Mouse (Mus musculus) Muller cell, postnatal 12 days (primary cell): ENCODE measurements around the gene Golim4.
A peak's percentile ranks its signal among the peaks of the same experiment; 100 is the strongest.

ENCODE experiments used
- DNase-seq: peaks from one replicate; pipeline ENCODE4 v3.0.0-alpha.2; 2015; ENCODE audit errors: inconsistent ontology term

The Golim4 gene

GRCm38 (mm10) chr3:75926327-75926726, 30.4 kb downstream of the Golim4 start:
- DNase-seq, result no peak

- no peak for DNase-seq
Measured at GRCm38 (mm10) chr3:75925123-75925522, 31.6 kb downstream of the Golim4 start.

DNA sequence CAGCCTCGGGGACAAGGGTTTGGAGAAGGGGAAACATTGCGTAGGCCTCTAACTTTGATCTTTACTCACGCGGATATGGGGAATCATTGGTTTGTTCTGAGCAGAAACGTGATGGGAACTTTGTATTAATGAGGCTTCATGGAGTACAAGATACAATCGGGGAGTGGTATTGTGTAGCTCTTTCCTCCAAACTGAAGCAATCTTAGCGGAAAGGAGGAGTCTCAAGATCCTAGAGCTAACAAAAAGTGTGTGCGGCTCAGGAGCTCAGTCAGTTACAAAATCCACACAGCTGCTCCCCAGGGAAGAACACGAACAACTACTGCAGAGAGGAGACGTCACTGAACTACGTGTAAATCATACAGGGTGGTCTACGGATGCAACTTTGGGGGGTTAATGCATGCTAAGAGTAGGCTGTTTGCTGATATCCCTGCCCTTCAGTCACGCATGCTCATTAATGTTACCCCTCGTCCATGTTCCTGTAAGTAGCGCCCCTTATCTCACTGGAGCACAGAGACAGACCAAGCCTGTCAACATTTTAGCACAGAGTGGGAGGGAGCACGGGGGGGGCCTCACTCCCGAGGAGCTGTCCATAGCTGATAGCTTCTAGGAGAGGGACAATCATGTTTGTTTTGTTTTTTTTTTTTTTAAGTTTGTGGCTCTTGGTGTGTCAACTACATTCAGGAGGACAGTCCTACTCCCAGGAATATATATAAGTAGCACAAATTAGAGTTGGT, 38.8 kb downstream of the Golim4 start:
- DNase-seq, result no peak

DNA sequence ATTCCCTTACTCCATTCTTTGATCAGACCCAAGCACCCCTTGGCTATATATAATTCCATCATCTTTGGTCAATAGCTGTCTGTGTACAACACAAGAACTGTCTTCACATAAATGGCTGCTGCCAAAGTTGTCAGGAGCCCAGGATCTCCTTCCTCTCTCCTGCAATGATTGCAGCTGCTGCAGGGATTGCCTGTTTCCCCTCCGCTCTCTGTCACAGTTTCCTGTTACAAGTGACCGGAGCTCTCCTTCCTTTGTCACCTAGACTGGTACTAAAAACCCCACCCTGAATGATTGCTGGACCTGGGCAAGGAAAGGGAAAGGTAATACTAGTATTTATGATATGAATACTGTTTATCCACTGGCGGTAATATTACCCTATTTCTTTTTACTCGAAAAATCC, 44.0 kb downstream of the Golim4 start:
- DNase-seq, result no peak

- no peak for DNase-seq
Measured at GRCm38 (mm10) chr3:75910768-75911167, 46.0 kb downstream of the Golim4 start.

- DNase-seq, result peak; percentile 85
Measured at GRCm38 (mm10) chr3:75910257-75910656, 46.5 kb downstream of the Golim4 start.

- DNase-seq, result no peak
Measured at GRCm38 (mm10) chr3:75901903-75902598, 54.7 kb downstream of the Golim4 start.

GRCm38 (mm10) chr3:75895075-75895474, 61.7 kb downstream of the Golim4 start:
- DNase-seq, result no peak

DNA sequence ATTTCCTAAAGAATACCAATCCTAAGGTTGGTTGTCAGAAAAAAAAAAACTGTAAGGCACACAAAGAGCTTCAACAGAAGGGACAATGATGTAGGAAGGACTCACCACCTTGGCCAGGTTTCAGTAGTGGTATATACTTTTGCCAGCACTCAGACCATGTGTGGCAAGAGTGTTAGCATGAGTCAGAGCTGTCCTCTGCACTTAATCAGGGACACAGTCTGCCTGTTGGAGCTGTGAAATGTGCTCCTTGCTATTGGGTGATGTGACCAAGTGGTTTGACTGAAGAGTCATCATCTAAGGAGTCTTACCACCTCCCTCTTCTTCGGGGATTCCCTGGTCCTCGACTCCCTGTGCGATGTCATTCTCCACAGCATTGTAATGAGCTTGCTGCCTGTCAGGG, 65.2 kb downstream of the Golim4 start:
- DNase-seq, result no peak

DNA sequence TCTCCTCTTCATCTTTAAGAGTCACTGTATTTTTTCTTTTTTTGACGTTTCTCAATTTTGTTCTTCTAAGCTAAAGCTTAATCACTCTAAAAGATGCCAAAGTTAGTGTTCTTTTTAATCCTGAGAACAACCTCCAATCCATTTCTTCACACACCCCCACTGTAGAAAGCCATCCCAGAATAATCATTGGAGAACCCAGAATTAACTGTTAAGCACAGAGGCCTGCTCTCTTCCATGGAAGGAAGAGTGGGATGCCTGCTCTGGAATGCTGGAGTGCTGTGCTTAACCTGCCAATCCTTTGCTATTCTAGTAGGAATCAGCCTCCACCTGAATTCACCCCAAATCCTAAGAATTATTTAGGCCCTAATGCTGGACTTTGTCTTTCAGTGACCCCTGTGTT, 67.4 kb downstream of the Golim4 start:
- DNase-seq, result no peak

- DNase-seq, result no peak
Measured at GRCm38 (mm10) chr3:75881582-75881981, 75.2 kb downstream of the Golim4 start.

DNA sequence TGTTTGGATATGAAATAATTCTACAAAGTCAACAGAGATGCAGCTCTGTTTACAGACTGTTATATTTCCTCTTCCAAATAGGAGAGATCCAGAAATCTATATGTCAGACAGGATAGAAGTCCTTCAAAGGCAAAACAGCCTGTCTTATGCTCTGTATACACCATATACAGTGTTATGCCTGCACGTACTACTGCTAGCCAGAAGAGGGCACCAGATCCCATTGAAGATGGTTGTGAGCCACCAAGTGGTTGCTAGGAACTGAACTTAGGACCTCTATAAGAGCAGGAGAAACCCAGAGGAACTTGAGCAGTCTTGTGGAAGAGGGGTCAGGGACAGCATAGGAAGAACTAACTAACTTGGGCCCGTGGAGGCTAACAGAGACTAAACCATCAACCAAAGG, 77.5 kb downstream of the Golim4 start:
- DNase-seq, result no peak

- no peak for DNase-seq
Measured at GRCm38 (mm10) chr3:75868886-75869285, 87.9 kb downstream of the Golim4 start.

DNA sequence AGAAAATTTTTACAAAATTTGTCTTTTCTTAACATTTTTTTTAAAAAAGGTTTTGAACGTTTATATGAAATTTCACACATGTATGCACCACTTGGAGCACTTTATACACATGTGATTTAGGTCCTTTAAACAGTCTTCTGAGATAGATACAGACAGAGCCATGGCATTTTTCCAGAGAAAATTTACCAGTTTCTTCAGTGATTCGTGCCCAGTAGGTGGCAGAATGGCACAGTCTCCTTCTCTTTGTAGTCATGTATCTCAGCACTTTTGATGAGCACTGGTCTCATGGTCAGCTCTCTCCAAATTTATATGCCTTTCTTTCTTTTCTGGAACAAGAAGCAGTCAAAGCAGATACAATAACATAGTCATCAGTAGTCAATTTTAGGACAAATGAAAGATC, 92.5 kb downstream of the Golim4 start:
- peak; percentile 9 for DNase-seq

DNA sequence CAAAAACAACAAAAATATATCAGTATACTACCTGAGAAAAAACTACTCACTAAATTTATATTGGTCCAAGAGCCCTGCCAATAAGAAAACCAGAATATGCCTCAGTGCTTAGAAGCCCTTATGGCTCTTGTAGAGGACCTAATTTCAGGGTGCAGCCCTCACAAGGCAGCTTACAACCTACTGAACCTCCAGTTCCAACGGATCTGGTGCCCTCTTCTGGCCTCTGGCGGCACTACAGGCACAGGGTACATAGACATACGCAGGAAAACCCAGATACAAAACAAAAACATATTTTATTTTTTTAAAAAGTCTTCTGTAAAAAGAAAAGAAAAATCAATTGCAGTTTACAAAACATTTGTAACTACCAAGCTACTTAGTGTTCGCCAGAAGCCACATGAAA, 95.1 kb downstream of the Golim4 start:
- DNase-seq, result no peak

DNA sequence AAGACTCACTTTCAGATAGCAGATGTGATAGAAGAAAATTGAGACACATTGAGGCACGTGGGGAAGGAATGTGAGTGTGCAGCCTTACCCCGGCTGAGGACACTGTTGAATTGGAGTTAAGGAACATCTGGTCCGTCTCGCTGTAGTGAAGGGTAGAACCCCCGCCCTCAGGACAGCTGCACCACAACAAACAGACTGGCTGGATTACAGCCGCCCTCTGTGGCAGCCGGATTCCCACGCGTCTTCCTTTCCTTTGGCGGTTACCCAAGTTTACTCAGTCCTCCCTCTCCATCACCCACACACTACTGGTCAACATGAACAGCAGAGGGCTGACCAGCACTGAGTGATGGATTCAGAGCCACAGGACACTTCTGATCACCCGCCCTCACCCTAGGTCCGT, 96.0 kb downstream of the Golim4 start:
- no peak for DNase-seq

- no peak for DNase-seq
Measured at GRCm38 (mm10) chr3:75835286-75835967, 121.3 kb downstream of the Golim4 start.

- no peak for DNase-seq
Measured at GRCm38 (mm10) chr3:75834827-75835226, 121.9 kb downstream of the Golim4 start.
